Mouse (Mus musculus): ENCODE measurements at regions not wholly inside any gene's neighbourhood (a gene's known extent, or its start where the extent isn't known, plus 50 kb on each side); places are given as distances from the start of the nearest gene placed in this dataset.

DNA sequence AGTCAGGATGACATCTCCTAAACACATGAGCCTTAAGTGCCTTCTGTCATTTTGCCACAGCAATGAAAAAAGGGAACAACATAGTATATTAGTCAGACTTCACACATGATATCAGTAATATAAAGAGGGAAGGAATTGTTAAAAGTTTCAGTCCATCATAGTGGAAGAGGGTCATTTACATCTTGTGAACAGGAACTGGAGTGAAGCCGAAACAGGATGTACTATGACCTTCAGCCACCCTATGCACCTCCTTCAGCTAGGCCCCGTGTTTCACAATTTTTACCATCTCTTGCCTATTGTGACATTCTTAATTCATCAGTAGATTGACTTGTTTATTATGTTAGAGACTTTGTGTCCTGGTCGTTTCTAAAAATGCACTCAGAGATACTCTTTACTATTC is 59.8 kb upstream of the St3gal5 start:
- no peak for TF ChIP-seq CTCF (IDR thresholded peaks at IDR 0.05; ENCODE audit: low read depth, low read length)
- no peak for TF ChIP-seq POLR2A (IDR thresholded peaks at IDR 0.05; ENCODE audit: borderline replicate concordance, low read depth, low read length)
